Mouse (Mus musculus) hindbrain, embryonic 12.5 days (tissue): ENCODE measurements at regions not wholly inside any gene's neighbourhood (a gene's known extent, or its start where the extent isn't known, plus 50 kb on each side); places are given as distances from the start of the nearest gene placed in this dataset.

Source experiments
- ATAC-seq: fragments of 200-750 bp; cut with Nextera tagmentation; 2 replicates; pipeline ENCODE4 v1.8.0; 2017; ENCODE audit warnings: moderate TSS enrichment; ENCODE audit not compliant: low FRiP score
- H3K27ac ChIP-seq: fragments of 300-500 bp; sonication (generic); 2 replicates; pipeline ENCODE4 v1.5.1; 2016; ENCODE audit warnings: mild to moderate bottlenecking
- H3K27me3 ChIP-seq: fragments of 300-500 bp; sonication (generic); 2 replicates; pipeline ENCODE4 v1.6.1; 2016; ENCODE audit warnings: mild to moderate bottlenecking
- H3K36me3 ChIP-seq: fragments of 300-500 bp; sonication (generic); 2 replicates; pipeline ENCODE4 v1.6.1; 2016; ENCODE audit warnings: mild to moderate bottlenecking
- H3K4me1 ChIP-seq: fragments of 300-500 bp; sonication (generic); 2 replicates; pipeline ENCODE4 v1.6.1; 2016
- H3K4me2 ChIP-seq: fragments of 300-500 bp; sonication (generic); replicated peaks from 2 replicates; pipeline ENCODE4 v1.6.1; 2016; ENCODE audit warnings: mild to moderate bottlenecking
- H3K4me3 ChIP-seq: fragments of 300-500 bp; sonication (generic); 2 replicates; pipeline ENCODE4 v1.5.1; 2016; ENCODE audit warnings: mild to moderate bottlenecking
- H3K9ac ChIP-seq: fragments of 300-500 bp; sonication (generic); 2 replicates; pipeline ENCODE4 v1.6.1; 2016; ENCODE audit warnings: mild to moderate bottlenecking, moderate library complexity
- H3K9me3 ChIP-seq: fragments of 300-500 bp; sonication (generic); replicated peaks from 2 replicates; pipeline ENCODE4 v1.6.1; 2016; ENCODE audit warnings: mild to moderate bottlenecking
- WGBS: fragments of 180-500 bp; shearing (Covaris S2); methylation state at CpG from one replicate; pipeline ENCODE4 v1.1.7; 2016; 5-methylcytosine and 5-hydroxymethylcytosine counted together

- 84% methylated on average over 8 of the region's 8 CpGs for WGBS
- no peak for ATAC-seq
- H3K9ac ChIP-seq, result no peak overlapping the region
- H3K27me3 ChIP-seq, result no peaks in the 10 kb centered on the region
- H3K4me3 ChIP-seq, result no peak overlapping the region
- no peaks in the 10 kb centered on the region for H3K36me3 ChIP-seq
- peaks cover 24% of the 10 kb centered on the region for H3K4me1 ChIP-seq
- H3K9me3 ChIP-seq, result no peaks in the 10 kb centered on the region
- H3K27ac ChIP-seq, result no peak overlapping the region
- no peak overlapping the region for H3K4me2 ChIP-seq
Measured at GRCm38 (mm10) chr15:97596514-97597081, 109.0 kb downstream of the Rpap3 start.

- 82% methylated on average over 6 of the region's 6 CpGs for WGBS
- Histone ChIP-seq H3K9me3 (no peaks in the 10 kb centered on the region), H3K4me1 (peaks cover 24% of the 10 kb centered on the region), H3K27ac (no peak overlapping the region), H3K4me2 (no peak overlapping the region), H3K36me3 (no peaks in the 10 kb centered on the region), H3K9ac (no peak overlapping the region), H3K27me3 (no peaks in the 10 kb centered on the region), H3K4me3 (no peak overlapping the region)
- no peak for ATAC-seq
Measured at GRCm38 (mm10) chr15:97595284-97595796, 110.3 kb downstream of the Rpap3 start.

GRCm38 (mm10) chr15:97593781-97594600, 111.6 kb downstream of the Rpap3 start:
- no peak overlapping the region for H3K4me3 ChIP-seq
- H3K27me3 ChIP-seq, result no peaks in the 10 kb centered on the region
- WGBS, result 45% methylated on average over 11 of the region's 11 CpGs
- H3K4me1 ChIP-seq, result peaks cover 24% of the 10 kb centered on the region
- no peak overlapping the region for H3K4me2 ChIP-seq
- no peaks in the 10 kb centered on the region for H3K36me3 ChIP-seq
- ATAC-seq, result no peak
- H3K9ac ChIP-seq, result no peak overlapping the region
- no peaks in the 10 kb centered on the region for H3K9me3 ChIP-seq
- no peak overlapping the region for H3K27ac ChIP-seq

- WGBS, result 87% methylated on average over 11 of the region's 11 CpGs
- Histone ChIP-seq H3K4me3 (no peak overlapping the region), H3K9ac (no peak overlapping the region), H3K27me3 (no peaks in the 10 kb centered on the region), H3K4me1 (peaks cover 24% of the 10 kb centered on the region), H3K9me3 (no peaks in the 10 kb centered on the region), H3K27ac (no peak overlapping the region), H3K36me3 (no peaks in the 10 kb centered on the region), H3K4me2 (no peak overlapping the region)
- no peak for ATAC-seq
Measured at GRCm38 (mm10) chr15:97592786-97593185, 112.8 kb downstream of the Rpap3 start.

- no peaks in the 10 kb centered on the region for H3K36me3 ChIP-seq
- H3K9ac ChIP-seq, result no peak overlapping the region
- 79% methylated on average over 4 of the region's 4 CpGs for WGBS
- H3K9me3 ChIP-seq, result no peaks in the 10 kb centered on the region
- no peak overlapping the region for H3K4me3 ChIP-seq
- ATAC-seq, result no peak
- H3K27me3 ChIP-seq, result no peaks in the 10 kb centered on the region
- H3K4me1 ChIP-seq, result peaks cover 17% of the 10 kb centered on the region
- H3K4me2 ChIP-seq, result no peak overlapping the region
- no peak overlapping the region for H3K27ac ChIP-seq
Measured at GRCm38 (mm10) chr15:97591406-97591805, 114.2 kb downstream of the Rpap3 start.

- no peak overlapping the region for H3K4me2 ChIP-seq
- H3K9me3 ChIP-seq, result no peaks in the 10 kb centered on the region
- peaks cover 13% of the 10 kb centered on the region for H3K4me1 ChIP-seq
- 80% methylated on average over 7 of the region's 7 CpGs for WGBS
- H3K4me3 ChIP-seq, result no peak overlapping the region
- H3K27me3 ChIP-seq, result no peaks in the 10 kb centered on the region
- no peak overlapping the region for H3K27ac ChIP-seq
- no peak for ATAC-seq
- H3K9ac ChIP-seq, result no peak overlapping the region
- H3K36me3 ChIP-seq, result no peaks in the 10 kb centered on the region
Measured at GRCm38 (mm10) chr15:97590732-97591292, 114.8 kb downstream of the Rpap3 start.

GRCm38 (mm10) chr15:97587571-97588205, 117.9 kb downstream of the Rpap3 start:
- Histone ChIP-seq H3K4me2 (no peak overlapping the region), H3K36me3 (no peaks in the 10 kb centered on the region), H3K27ac (no peak overlapping the region), H3K4me1 (no peaks in the 10 kb centered on the region), H3K27me3 (no peaks in the 10 kb centered on the region), H3K4me3 (no peak overlapping the region), H3K9ac (no peak overlapping the region), H3K9me3 (no peaks in the 10 kb centered on the region)
- WGBS, result 73% methylated on average over 5 of the region's 5 CpGs
- no peak for ATAC-seq

- no peaks in the 10 kb centered on the region for H3K9me3 ChIP-seq
- no peaks in the 10 kb centered on the region for H3K36me3 ChIP-seq
- no peak for ATAC-seq
- H3K27me3 ChIP-seq, result no peaks in the 10 kb centered on the region
- no peak overlapping the region for H3K4me3 ChIP-seq
- H3K27ac ChIP-seq, result no peak overlapping the region
- H3K4me1 ChIP-seq, result peaks cover 4% of the 10 kb centered on the region; the same call in 1 of the 2 replicates
- no peak overlapping the region for H3K4me2 ChIP-seq
- WGBS, result 29% methylated on average over 13 of the region's 13 CpGs
- H3K9ac ChIP-seq, result no peak overlapping the region
Measured at GRCm38 (mm10) chr15:97581724-97582154, 123.9 kb downstream of the Rpap3 start.

- no peak for ATAC-seq
- Histone ChIP-seq H3K4me3 (no peak overlapping the region), H3K9me3 (no peaks in the 10 kb centered on the region), H3K36me3 (no peaks in the 10 kb centered on the region), H3K4me1 (peaks cover 4% of the 10 kb centered on the region; the same call in 1 of the 2 replicates), H3K4me2 (no peak overlapping the region), H3K27ac (no peak overlapping the region), H3K9ac (no peak overlapping the region), H3K27me3 (no peaks in the 10 kb centered on the region)
- 78% methylated on average over 6 of the region's 6 CpGs for WGBS
Measured at GRCm38 (mm10) chr15:97580726-97581125, 124.9 kb downstream of the Rpap3 start.

- WGBS, result 87% methylated on average over 3 of the region's 3 CpGs
- ATAC-seq, result no peak
- no peak overlapping the region for H3K4me2 ChIP-seq
- H3K9ac ChIP-seq, result no peak overlapping the region
- H3K4me3 ChIP-seq, result no peak overlapping the region
- no peak overlapping the region for H3K27ac ChIP-seq
- H3K36me3 ChIP-seq, result no peaks in the 10 kb centered on the region
- H3K4me1 ChIP-seq, result peaks cover 4% of the 10 kb centered on the region; the same call in 1 of the 2 replicates
- H3K27me3 ChIP-seq, result no peaks in the 10 kb centered on the region
- no peaks in the 10 kb centered on the region for H3K9me3 ChIP-seq
Measured at GRCm38 (mm10) chr15:97578046-97578445, 127.6 kb downstream of the Rpap3 start.

GRCm38 (mm10) chr15:97577196-97577595, 128.4 kb downstream of the Rpap3 start:
- WGBS, result 83% methylated on average over 8 of the region's 8 CpGs

GRCm38 (mm10) chr15:97572639-97573038, 133.0 kb downstream of the Rpap3 start:
- Histone ChIP-seq H3K4me3 (no peak overlapping the region), H3K27me3 (no peaks in the 10 kb centered on the region), H3K4me2 (no peak overlapping the region), H3K9ac (no peak overlapping the region), H3K27ac (no peak overlapping the region), H3K36me3 (no peaks in the 10 kb centered on the region), H3K9me3 (no peaks in the 10 kb centered on the region), H3K4me1 (no peaks in the 10 kb centered on the region)
- WGBS, result 86% methylated on average over 8 of the region's 8 CpGs
- no peak for ATAC-seq

More at GRCm38 (mm10) chr15:97577196-97577595, 128.4 kb downstream of the Rpap3 start:
- Histone ChIP-seq H3K27me3 (no peaks in the 10 kb centered on the region), H3K27ac (no peak overlapping the region), H3K4me2 (no peak overlapping the region), H3K36me3 (no peaks in the 10 kb centered on the region), H3K9ac (no peak overlapping the region), H3K4me3 (no peak overlapping the region), H3K4me1 (peaks cover 4% of the 10 kb centered on the region; the same call in 1 of the 2 replicates), H3K9me3 (no peaks in the 10 kb centered on the region)
- ATAC-seq, result no peak
